Mouse (Mus musculus) lung, adult 2 months (tissue): ENCODE results near the gene Ngp.

Experiments used
- CTCF ChIP-seq: fragments of 200-500 bp; IDR thresholded peaks from 2 replicates; pipeline ENCODE4 v1.5.1; 2011; ENCODE audit warnings: mild to moderate bottlenecking, low read length, control low read depth; ENCODE audit not compliant: insufficient read depth
- POLR2A ChIP-seq: fragments of 200-500 bp; IDR thresholded peaks from 2 replicates; pipeline ENCODE4 v1.6.1; 2011; ENCODE audit warnings: low read depth, mild to moderate bottlenecking, control low read depth, low read length, borderline replicate concordance; ENCODE audit errors: extremely low read depth

DNA sequence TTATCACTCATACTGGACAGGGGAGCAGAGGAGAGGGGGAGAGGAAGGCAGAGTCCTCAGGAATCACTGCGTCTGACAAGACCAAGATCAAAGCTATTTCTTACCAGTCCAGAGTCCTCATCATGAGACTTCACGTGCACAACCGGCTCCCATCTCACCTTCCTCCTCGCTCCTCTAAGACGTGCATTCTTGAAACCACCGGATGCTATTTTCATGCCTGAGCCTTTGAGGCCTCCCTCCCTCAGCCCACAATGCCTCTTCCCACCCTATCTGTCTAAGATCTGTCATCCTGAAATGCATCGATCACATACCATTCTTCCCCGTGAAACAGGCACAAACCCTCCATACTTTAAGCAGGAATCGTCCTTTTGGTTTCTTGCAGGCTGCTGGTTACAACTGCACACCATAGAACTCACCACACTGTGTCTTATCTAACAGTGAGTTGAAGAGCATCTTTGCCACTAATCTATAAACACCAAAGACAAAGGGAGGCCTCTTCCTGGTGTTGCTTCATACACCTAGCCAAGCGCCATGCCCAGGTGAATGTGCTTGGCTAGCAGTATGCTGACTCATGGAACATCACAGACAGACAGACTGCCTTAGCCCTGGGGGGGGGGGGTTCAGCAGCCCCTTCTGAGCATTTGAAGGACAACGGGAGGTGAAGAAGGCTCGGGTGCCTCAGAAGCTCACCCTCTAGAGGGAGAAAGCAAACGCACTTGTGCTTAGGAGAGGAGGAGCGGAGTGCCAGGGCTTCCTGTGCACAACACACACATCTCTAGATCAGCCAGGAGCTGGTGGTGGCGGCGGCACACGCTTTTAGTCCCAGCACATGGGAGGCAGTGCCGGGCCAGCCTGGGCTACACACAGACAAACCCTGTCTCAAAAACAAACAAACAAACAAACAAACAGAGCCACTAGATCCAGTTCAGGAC is 41.6 kb downstream of the Ngp start:
- TF ChIP-seq POLR2A (no peak), CTCF (no peak)
